Mouse (Mus musculus) heart, adult 8-10 months (tissue): ENCODE measurements at regions not wholly inside any gene's neighbourhood (a gene's known extent, or its start where the extent isn't known, plus 50 kb on each side); places are given as distances from the start of the nearest gene placed in this dataset.
"Not testable (repeated sequence)": the region's sequence is repeated elsewhere in the genome, so short reads cannot be mapped to it uniquely, and the experiment has no call there.

Source experiments
- DNase-seq: peaks from one replicate; pipeline ENCODE4 v3.0.0; 2022; ENCODE audit warnings: low spot score

- DNase-seq, result no peak
Observed at GRCm38 (mm10) chr2:133738839-133739430, 187.0 kb downstream of the Bmp2 start.

DNA sequence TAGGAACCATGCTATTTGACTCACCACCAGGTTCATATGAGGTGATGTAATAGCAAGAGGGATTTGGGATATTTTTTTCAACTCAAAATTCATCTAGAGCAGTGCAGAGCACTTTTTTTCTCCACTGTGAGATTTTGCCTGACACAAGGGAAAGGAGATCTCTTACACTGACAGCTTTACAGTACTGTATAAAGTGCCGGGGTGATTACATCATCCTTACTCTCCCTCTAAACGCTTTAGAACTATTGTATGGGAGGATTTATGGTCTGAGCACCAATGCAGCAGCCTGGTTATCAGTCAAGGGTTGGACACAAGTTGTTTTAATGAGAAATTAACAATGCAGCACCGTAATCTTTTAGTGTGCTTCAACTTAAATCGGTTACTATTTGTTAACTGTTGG lies 196.5 kb downstream of the Bmp2 start:
- DNase-seq, result no peak

DNA sequence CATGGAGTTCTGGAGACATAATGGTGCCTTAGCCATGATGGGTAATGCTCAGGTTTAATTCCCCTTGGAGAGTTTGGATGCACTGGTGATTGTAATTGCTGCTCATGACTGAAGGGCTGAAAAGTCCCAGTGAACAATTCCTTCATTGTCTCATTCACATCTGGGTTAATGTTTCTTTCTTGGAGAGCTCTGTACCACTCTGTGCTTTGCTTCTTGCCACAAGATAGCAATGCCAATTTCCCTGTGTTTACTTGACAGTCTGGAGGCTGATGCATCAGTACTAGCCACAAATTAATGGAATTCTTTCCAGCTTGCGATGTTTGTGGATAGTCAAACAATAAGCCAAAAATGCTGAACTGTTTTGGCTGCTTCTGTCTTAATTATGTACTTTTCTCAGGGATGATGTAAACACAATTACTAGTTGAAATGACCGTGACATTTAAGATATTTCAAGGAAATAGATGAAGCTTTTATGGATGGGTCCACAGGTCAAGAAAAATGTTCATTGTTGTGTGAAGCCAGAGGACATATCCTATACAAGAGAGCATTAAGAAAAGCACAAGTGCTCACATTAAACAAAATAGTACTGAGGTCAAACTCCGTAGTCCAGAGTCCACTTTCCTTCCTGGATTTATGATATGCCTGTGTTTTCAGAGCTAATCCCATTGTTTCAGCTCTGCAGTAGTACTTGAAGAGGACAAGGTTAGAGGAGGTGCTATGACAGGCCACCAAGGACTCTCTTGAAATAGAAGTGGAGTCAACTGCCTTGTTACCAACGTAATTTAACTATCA lies 198.1 kb downstream of the Bmp2 start:
- DNase-seq, result no peak

- DNase-seq, result no peak
Observed at GRCm38 (mm10) chr2:133754088-133754487, 202.1 kb downstream of the Bmp2 start.

GRCm38 (mm10) chr2:133761496-133761895 lies 209.5 kb downstream of the Bmp2 start:
- DNase-seq, result peak; percentile 24

- DNase-seq, result no peak
Observed at GRCm38 (mm10) chr2:133768546-133768945, 216.6 kb downstream of the Bmp2 start.

GRCm38 (mm10) chr2:133783588-133784342 lies 231.8 kb downstream of the Bmp2 start:
- no peak for DNase-seq

- DNase-seq, result no peak
Observed at GRCm38 (mm10) chr2:133791031-133791430, 239.1 kb downstream of the Bmp2 start.

GRCm38 (mm10) chr2:133793293-133793692 lies 241.3 kb downstream of the Bmp2 start:
- DNase-seq, result peak; percentile 14

GRCm38 (mm10) chr2:133802666-133803065 lies 250.7 kb downstream of the Bmp2 start:
- DNase-seq, result no peak

DNA sequence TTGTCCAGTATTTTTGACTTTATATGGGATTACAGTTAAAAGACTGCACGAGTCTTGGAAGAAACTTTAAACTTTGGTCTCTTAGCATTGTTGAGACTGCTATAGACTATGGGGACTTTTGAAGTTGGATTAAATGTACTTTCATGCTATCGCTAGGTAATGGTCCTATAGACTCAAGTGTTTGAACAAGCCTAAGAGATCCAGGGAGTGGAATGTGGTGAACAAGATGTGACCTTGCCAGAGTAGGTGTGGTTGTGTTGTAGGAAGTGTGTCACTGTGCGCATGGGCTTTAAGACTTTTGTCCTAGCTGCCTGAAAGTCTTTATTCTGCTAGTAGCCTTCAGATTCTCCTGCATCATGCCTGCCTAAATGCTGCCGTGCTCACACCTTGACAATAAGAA lies 269.5 kb downstream of the Bmp2 start:
- no peak for DNase-seq

DNA sequence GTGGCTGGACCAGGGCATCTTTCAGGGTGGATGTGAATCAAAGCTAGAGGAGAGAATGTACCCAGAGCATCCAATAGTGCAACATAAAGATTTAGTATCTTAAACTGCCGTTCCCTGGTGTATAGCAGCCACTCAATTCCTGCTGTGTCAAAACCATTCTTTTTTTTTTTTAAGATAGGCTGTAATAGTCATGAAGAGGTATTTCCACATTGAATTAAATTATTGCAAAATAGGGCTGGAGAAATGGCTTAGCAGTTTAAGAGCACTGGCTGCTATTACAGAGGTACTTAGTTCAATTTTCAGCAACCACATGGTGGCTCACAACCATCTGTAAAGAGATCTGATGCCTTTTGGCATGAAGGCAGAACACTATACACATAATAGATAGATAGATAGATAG lies 277.4 kb downstream of the Bmp2 start:
- no peak for DNase-seq

DNA sequence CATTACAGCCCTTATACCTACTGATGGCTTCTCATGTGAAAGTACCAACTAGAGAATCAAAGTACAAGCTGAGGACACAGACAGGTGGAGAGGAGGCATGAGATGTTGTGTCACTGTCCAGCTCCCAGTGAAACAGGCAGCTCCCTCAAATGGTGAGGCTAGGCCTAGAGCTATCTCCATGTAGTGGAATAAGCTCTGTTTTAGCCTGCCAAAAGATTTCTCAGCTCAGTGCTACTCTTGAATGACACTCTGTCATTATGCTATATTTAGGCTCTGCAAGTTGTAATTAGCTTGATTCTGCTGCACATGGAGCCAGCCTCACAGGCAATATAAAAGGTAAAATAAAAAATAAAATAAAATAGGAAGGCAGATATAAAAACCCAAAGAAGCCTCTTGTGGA lies 298.5 kb downstream of the Bmp2 start:
- DNase-seq, result peak; percentile 4

DNA sequence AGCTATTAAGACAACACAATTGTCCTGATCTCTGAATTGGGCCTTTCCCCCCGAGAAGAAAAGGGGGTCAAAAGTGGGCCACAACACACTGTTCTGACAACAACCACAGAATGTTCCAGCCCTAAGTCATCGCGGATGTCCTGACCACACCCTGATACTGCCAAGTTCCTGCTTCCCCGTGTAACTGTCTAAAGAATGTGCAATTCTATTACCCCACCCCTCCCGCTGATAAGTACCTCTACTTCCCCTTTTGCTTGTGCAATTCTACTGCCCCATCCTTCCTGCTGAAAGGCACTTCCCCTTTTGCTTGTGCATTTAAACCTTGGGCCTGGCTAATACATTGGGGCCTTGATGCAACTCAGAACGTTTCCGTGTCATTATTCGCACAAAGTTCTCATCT lies 323.0 kb downstream of the Bmp2 start:
- not testable (repeated sequence) for DNase-seq

GRCm38 (mm10) chr2:133883682-133884081 lies 331.7 kb downstream of the Bmp2 start:
- no peak for DNase-seq

- no peak for DNase-seq
Observed at GRCm38 (mm10) chr2:133906269-133906668, 354.3 kb downstream of the Bmp2 start.
